Mouse (Mus musculus) olfactory bulb, adult 2 months (tissue): Measurements from ENCODE around the gene Mad2l1bp. TPM values are rescaled to one million over a fixed set of nuclear protein-coding genes. Genes with fewer than 3 reads are reported as not detected.

ENCODE experiments used
- H3K27ac ChIP-seq: fragments of 200-500 bp; 2 replicates; pipeline ENCODE4 v1.5.1; 2012; ENCODE audit warnings: low read depth, low read length; ENCODE audit not compliant: insufficient read depth
- H3K4me1 ChIP-seq: fragments of 200-500 bp; 2 replicates; pipeline ENCODE4 v1.6.1; 2012; ENCODE audit warnings: low read length; ENCODE audit not compliant: control insufficient read depth, insufficient read depth
- H3K4me3 ChIP-seq: fragments of 200-500 bp; 2 replicates; pipeline ENCODE4 v1.5.1; 2012; ENCODE audit warnings: mild to moderate bottlenecking, low read depth, low read length, moderate library complexity; ENCODE audit not compliant: insufficient read depth
- CTCF ChIP-seq: fragments of 200-500 bp; IDR thresholded peaks from 2 replicates; pipeline ENCODE4 v1.5.1; 2012; ENCODE audit warnings: low read depth, mild to moderate bottlenecking, low read length, moderate library complexity; ENCODE audit not compliant: insufficient read depth
- POLR2A ChIP-seq: fragments of 200-500 bp; IDR thresholded peaks from 2 replicates; pipeline ENCODE4 v1.6.1; 2012; ENCODE audit warnings: mild to moderate bottlenecking, low read depth, low read length, moderate library complexity; ENCODE audit not compliant: insufficient read depth
- WGBS: fragments of 180-500 bp; shearing (Covaris S2); methylation state at CpG from one replicate; pipeline ENCODE4 v1.1.7; 2018; 5-methylcytosine and 5-hydroxymethylcytosine counted together
- polyA plus RNA-seq: library from polyadenylated mRNA; stranded (reverse); fragments of >200 nt; gene quantifications from 2 replicates; pipeline ENCODE4 v1.2.4, GENCODE M21; 2012; ENCODE audit warnings: low replicate concordance; ENCODE audit not compliant: missing spikeins, insufficient read depth, insufficient read length

Mad2l1bp gene
- polyA plus RNA-seq, 1 experiment = not detected

DNA sequence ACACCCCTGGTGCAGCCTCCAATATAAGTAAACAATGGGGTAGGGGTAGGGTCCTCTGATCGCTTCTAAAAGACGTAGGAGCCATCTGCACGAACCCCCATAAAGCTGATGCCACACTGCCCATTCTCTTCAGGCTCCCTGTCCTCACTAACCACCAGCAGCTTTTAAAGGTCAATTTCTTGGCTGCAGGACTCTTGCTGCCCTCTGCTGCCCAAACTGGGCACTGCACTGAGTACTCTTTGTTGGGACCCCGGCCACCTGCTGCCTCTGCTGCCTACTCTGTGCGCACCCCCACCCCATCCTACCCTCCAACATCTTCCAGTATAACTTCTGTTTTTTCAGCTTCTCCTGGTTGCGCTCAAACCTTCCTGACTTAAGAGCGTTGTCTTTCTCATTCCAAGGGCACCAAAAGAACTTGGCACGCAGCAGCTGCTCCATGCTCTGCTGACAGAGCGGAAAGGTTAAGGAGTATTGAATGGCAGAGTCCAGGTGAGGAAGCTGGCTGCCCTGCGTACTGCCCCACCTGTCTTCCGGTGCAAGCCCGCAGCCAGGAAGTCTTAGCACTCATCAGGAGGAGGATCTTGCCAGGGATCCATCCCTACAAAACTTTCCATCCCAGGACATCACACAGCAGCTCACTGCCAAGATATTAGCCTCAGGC is 21.2 kb downstream of the Mad2l1bp start:
- TF ChIP-seq POLR2A (no peak), CTCF (peak; percentile 82)
- H3K4me3 ChIP-seq = no peak overlapping the region
- WGBS = 20% methylated on average over 12 of the region's 12 CpGs
- H3K4me1 ChIP-seq = no peaks in the 10 kb centered on the region
- no peak overlapping the region for H3K27ac ChIP-seq

DNA sequence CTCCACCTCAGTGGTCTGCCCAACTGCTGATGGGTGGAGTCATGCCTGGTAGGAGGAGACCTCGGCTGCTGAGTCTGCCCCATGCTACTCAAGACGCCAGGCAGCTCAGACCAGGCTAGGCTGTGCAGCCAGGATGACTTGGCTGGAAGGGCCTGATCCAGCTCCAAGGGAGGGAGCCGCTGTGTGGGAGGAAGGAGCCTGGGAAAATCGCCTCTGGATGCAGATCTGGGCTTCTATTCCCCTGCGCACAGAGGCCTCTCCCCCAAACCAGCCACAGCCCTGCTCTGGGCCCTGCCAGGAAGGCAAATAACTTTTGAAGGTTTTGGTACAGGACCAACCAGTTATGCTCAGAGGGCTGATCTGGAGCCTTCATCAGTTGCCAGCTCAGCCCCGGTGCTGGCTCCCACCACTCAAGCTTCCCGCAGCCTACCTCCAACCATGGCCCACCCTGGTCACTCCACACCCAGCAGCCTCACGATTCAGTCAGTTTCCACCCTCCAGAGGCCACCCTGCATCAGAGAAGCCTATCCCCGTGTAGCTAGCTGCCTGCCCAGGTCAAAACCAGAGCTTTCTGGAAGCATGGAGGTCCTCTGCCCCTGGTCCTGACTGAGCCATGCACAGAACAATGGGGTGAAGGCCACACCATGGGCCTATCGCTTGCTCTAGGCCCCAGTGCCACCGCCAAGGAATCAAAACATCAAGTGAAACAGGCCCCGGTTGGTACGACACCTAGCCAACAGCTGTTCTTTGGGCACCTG is 23.4 kb downstream of the Mad2l1bp start:
- Histone ChIP-seq H3K27ac (peak overlapping the region; percentile 21; the same call in 1 of the 2 replicates), H3K4me1 (no peaks in the 10 kb centered on the region), H3K4me3 (no peak overlapping the region)
- TF ChIP-seq CTCF (no peak), POLR2A (no peak)
- 57% methylated on average over 13 of the region's 13 CpGs for WGBS

DNA sequence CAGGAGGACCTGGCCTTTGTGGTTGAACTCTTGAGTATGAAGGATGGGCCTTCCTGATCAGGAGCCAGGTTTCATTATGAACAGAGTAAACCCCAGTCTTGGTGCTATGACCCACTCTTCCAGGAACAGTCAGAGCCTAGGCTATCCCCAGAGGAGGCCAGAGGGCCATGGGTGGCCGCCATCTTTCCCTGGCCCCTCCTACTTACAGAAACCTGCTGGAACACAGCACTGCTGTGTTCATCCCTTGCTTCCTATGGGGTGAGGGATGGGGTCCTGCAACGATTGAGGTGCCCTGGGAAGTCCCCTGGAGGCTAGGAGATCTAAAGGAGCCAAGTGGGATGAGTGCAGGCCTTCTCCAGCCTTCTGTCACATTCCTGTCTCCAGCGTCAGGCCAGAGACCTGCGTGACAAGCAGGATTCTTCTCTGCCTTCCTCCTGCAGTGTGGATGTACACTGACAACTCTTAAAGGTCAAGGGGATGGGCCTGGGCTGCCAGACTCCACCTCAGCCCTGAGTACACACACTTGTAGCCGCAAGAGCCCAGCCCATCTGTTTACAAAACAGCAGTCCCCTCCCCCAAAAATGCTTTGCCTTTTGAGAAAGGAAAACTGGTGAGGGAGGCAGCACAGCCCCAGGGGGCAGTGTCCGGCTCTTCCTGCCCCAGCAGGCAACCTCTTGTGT is 25.4 kb downstream of the Mad2l1bp start:
- 78% methylated on average over 6 of the region's 6 CpGs for WGBS
- Histone ChIP-seq H3K27ac (no peak overlapping the region), H3K4me3 (no peak overlapping the region), H3K4me1 (no peaks in the 10 kb centered on the region)
- TF ChIP-seq CTCF (no peak), POLR2A (no peak)

DNA sequence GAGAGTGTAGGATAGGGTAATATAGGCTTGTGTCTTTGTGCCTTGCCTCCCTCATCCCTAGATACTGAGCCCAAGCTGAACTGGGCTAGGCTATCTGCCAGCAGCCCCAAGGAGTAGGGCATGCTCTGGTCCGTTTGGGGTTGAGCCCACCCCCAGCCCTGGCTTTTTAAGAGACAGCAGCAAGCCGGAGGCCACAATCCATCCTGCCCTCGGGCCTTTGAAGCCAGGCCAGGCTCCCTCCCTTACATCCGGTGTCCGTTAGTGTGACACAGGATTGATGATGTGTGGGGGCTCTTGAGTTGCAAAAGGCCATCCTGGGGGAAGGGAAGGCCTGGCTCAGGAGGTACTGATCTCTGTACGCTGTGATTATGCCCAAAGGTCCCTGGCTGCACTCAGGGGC is 26.7 kb downstream of the Mad2l1bp start:
- no peak overlapping the region for H3K4me3 ChIP-seq
- WGBS = 77% methylated on average over 6 of the region's 6 CpGs
- no peak for TF ChIP-seq CTCF
- no peak for TF ChIP-seq POLR2A
- no peak overlapping the region for H3K27ac ChIP-seq
- no peaks in the 10 kb centered on the region for H3K4me1 ChIP-seq

DNA sequence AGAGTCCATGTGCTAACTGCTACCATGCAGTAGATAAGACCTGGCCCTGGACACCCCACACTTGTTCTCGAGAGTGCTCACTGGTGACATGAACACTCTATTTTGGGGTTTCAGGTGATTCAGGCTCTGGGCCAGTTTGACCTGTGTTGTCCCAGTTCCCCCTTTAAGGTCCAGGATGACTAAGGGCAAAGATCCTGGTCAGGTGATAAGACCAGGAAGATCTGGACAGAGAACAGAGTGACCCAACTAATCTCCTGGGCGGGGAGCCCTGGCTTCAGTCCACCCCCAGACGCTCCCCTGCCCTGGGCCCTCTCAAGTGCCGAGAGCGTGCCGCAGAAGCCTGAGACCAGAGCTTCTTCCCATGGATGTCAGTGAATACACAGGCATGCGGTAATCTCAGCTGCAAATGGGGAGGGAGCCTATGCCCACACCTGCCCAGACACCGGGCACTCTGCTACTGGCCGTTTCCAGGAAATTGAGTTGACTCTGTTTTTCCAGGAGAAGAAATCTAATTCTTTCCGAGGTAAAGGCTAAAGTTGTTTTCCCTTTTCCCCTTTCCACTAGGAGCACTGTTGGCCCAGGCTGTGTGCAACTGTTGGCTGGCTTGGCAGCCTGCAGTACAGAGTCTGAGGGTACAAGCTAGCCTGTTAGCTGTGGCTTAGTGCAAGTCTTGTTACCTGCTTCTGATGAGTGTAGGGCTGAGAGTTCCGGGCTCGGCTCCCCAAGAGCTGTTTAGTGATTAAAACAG is 29.2 kb downstream of the Mad2l1bp start:
- Histone ChIP-seq H3K4me3 (no peak overlapping the region), H3K4me1 (peaks cover 5% of the 10 kb centered on the region; the same call in 1 of the 2 replicates), H3K27ac (no peak overlapping the region)
- TF ChIP-seq POLR2A (no peak), CTCF (no peak)
- WGBS = 89% methylated on average over 12 of the region's 12 CpGs

DNA sequence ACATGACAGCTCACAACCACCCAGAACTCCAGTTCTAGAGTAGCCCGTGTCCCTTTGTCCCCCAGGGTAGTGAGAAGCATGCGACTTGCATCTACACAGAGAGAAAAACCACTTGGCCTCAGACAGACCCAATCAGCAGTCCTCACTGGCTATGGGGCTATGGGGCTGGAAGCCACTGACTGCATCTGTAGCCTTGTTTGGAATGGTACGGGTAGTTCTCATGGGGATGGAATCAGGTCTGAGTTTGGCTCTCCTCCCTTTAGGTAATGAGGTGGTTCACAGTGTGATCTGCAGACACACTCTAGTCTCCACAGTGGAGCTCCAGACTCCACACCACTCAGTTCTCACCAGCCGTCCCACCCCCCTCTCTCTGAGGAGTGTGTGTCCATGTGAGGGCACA is 30.1 kb downstream of the Mad2l1bp start:
- no peak for TF ChIP-seq CTCF
- no peak for TF ChIP-seq POLR2A
- no peak overlapping the region for H3K4me3 ChIP-seq
- H3K27ac ChIP-seq = no peak overlapping the region
- peaks cover 5% of the 10 kb centered on the region; the same call in 1 of the 2 replicates for H3K4me1 ChIP-seq
- WGBS = 93% methylated on average over 4 of the region's 4 CpGs

DNA sequence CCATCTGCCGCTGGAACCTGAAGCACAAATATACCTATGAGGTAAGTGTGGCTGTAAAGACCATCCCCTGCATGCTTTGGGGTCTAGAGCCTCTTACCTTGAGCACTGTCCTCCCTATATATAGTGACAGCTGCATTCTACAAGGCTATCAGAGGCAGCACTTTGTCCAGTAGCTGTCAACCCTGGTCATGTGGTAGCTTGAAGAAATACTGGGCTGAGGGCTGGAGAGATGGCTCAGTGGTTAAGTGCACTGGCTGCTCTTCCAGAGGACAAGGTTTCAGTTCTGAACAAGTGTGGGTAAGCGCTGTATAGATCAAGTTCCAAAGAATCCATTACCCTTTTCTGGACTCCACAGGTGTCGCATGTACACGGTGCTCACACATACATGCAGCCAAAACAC is 30.6 kb downstream of the Mad2l1bp start:
- TF ChIP-seq POLR2A (no peak), CTCF (no peak)
- WGBS = 97% methylated on average over 4 of the region's 4 CpGs
- H3K27ac ChIP-seq = no peak overlapping the region
- H3K4me3 ChIP-seq = no peak overlapping the region
- peaks cover 5% of the 10 kb centered on the region; the same call in 1 of the 2 replicates for H3K4me1 ChIP-seq

DNA sequence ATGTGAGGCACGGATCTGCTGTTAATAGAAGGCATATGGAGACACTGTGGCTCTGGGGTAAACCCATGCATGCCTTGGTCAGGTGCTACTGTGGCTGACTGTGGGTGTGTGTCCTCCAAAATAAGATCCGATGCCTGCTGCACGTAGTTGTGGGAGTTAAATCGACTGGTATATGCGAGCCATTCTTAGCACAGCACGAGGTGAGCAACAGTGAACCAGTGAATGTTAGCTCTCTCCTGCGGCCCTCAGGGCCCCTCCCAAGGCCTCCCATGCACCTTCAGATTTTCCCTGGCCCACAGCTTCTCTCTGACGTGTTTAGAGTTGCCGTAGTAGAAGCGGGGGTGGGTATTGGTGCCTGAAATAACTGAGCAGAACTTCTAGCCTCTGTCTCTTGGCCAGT is 33.7 kb downstream of the Mad2l1bp start:
- WGBS = 56% methylated on average over 10 of the region's 10 CpGs
- H3K27ac ChIP-seq = no peak overlapping the region
- no peak for TF ChIP-seq CTCF
- no peak for TF ChIP-seq POLR2A
- peaks cover 10% of the 10 kb centered on the region; the same call in 1 of the 2 replicates for H3K4me1 ChIP-seq
- H3K4me3 ChIP-seq = no peak overlapping the region

DNA sequence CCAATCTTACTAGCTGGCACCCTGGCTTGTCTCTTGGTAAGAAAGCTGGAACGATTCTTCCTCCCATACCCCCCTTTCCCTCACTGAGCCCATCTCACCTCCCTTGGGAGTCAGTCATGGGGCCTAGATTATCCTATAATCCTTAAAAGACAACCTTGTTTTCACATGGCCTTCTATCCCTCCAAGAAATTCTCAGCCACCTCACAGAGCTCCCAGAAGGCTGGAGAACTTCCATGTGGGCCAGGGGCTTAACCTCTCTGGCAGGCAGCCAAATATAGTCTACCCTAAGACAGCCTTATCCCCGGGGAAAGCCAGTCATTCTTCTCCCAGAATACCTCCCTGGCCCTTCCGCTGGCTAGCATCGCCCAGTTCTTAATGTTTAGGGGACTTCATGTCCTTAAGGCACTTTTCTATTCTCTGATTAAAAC is 34.9 kb downstream of the Mad2l1bp start:
- Histone ChIP-seq H3K4me3 (no peak overlapping the region), H3K4me1 (peaks cover 10% of the 10 kb centered on the region; the same call in 1 of the 2 replicates), H3K27ac (no peak overlapping the region)
- 57% methylated on average over 4 of the region's 4 CpGs for WGBS
- TF ChIP-seq POLR2A = no peak
- TF ChIP-seq CTCF = no peak
